Mouse (Mus musculus): ENCODE results near the gene Gm36864. TPM values are rescaled to one million over a fixed set of nuclear protein-coding genes. Genes with fewer than 3 reads are reported as not detected.

The Gm36864 gene
- polyA plus RNA-seq, 1 experiment: not detected

- TF ChIP-seq GATA1 (IDR thresholded peaks at IDR 0.05; ENCODE audit: low read length) (no peak), TAL1 (IDR thresholded peaks at IDR 0.05; ENCODE audit: low read length) (no peak)
- Histone ChIP-seq H3K4me1 (ENCODE audit: control insufficient read depth) (no peaks in the 10 kb centered on the region), H3K4me3 (replicated peaks) (no peak overlapping the region), H3K9me3 (ENCODE audit: control insufficient read depth, low read length) (no peaks in the 10 kb centered on the region), H3K36me3 (ENCODE audit: control insufficient read depth) (no peaks in the 10 kb centered on the region), H3K27me3 (ENCODE audit: control insufficient read depth) (peaks cover 6% of the 10 kb centered on the region)
Observed at GRCm38 (mm10) chr7:44272546-44272945, 36.6 kb downstream of the Gm36864 start.

GRCm38 (mm10) chr7:44273446-44273845 is 37.5 kb downstream of the Gm36864 start:
- H3K4me1 ChIP-seq (ENCODE audit: control insufficient read depth): no peaks in the 10 kb centered on the region
- no peaks in the 10 kb centered on the region for H3K36me3 ChIP-seq (ENCODE audit: control insufficient read depth)
- peaks cover 6% of the 10 kb centered on the region for H3K27me3 ChIP-seq (ENCODE audit: control insufficient read depth)
- TF ChIP-seq TAL1 (IDR thresholded peaks at IDR 0.05; ENCODE audit: low read length): no peak
- H3K9me3 ChIP-seq (ENCODE audit: control insufficient read depth, low read length): no peaks in the 10 kb centered on the region
- no peak overlapping the region for H3K4me3 ChIP-seq (replicated peaks)

GRCm38 (mm10) chr7:44274096-44274495 is 38.1 kb downstream of the Gm36864 start:
- Histone ChIP-seq H3K27me3 (ENCODE audit: control insufficient read depth) (peaks cover 6% of the 10 kb centered on the region), H3K4me3 (replicated peaks) (no peak overlapping the region), H3K4me1 (ENCODE audit: control insufficient read depth) (no peaks in the 10 kb centered on the region), H3K36me3 (ENCODE audit: control insufficient read depth) (no peaks in the 10 kb centered on the region), H3K9me3 (ENCODE audit: control insufficient read depth, low read length) (no peaks in the 10 kb centered on the region)
- TF ChIP-seq GATA1 (IDR thresholded peaks at IDR 0.05; ENCODE audit: low read length) (no peak), TAL1 (IDR thresholded peaks at IDR 0.05; ENCODE audit: low read length) (no peak)

GRCm38 (mm10) chr7:44275546-44275945 is 39.6 kb downstream of the Gm36864 start:
- no peak overlapping the region for H3K4me3 ChIP-seq (replicated peaks)
- no peaks in the 10 kb centered on the region for H3K36me3 ChIP-seq (ENCODE audit: control insufficient read depth)
- peaks cover 6% of the 10 kb centered on the region for H3K27me3 ChIP-seq (ENCODE audit: control insufficient read depth)
- H3K9me3 ChIP-seq (ENCODE audit: control insufficient read depth, low read length): no peaks in the 10 kb centered on the region
- TF ChIP-seq TAL1 (IDR thresholded peaks at IDR 0.05; ENCODE audit: low read length) (no peak), GATA1 (IDR thresholded peaks at IDR 0.05; ENCODE audit: low read length) (no peak)
- H3K4me1 ChIP-seq (ENCODE audit: control insufficient read depth): no peaks in the 10 kb centered on the region

GRCm38 (mm10) chr7:44276461-44277249 is 40.7 kb downstream of the Gm36864 start:
- TF ChIP-seq GATA1 (IDR thresholded peaks at IDR 0.05; ENCODE audit: low read length) (no peak), TAL1 (IDR thresholded peaks at IDR 0.05; ENCODE audit: low read length) (no peak)
- H3K9me3 ChIP-seq (ENCODE audit: control insufficient read depth, low read length): no peaks in the 10 kb centered on the region

GRCm38 (mm10) chr7:44277250-44277622 is 41.3 kb downstream of the Gm36864 start:
- TF ChIP-seq TAL1 (IDR thresholded peaks at IDR 0.05; ENCODE audit: low read length): no peak
- TF ChIP-seq GATA1 (IDR thresholded peaks at IDR 0.05; ENCODE audit: low read length): no peak
- no peaks in the 10 kb centered on the region for H3K4me1 ChIP-seq (ENCODE audit: control insufficient read depth)
- H3K9me3 ChIP-seq (ENCODE audit: control insufficient read depth, low read length): no peaks in the 10 kb centered on the region

More at GRCm38 (mm10) chr7:44276461-44277249, 40.7 kb downstream of the Gm36864 start:
- Histone ChIP-seq H3K27me3 (ENCODE audit: control insufficient read depth) (peaks cover 6% of the 10 kb centered on the region), H3K4me1 (ENCODE audit: control insufficient read depth) (no peaks in the 10 kb centered on the region), H3K4me3 (replicated peaks) (no peak overlapping the region), H3K36me3 (ENCODE audit: control insufficient read depth) (no peaks in the 10 kb centered on the region)

GRCm38 (mm10) chr7:44280959-44281358 is 45.0 kb downstream of the Gm36864 start:
- no peaks in the 10 kb centered on the region; the same call in 1 of the 2 replicates for H3K27me3 ChIP-seq (ENCODE audit: control insufficient read depth)
- H3K36me3 ChIP-seq (ENCODE audit: control insufficient read depth): no peaks in the 10 kb centered on the region
- H3K9me3 ChIP-seq (ENCODE audit: control insufficient read depth, low read length): no peaks in the 10 kb centered on the region
- no peaks in the 10 kb centered on the region for H3K4me1 ChIP-seq (ENCODE audit: control insufficient read depth)
- H3K4me3 ChIP-seq (replicated peaks): no peak overlapping the region
- TF ChIP-seq TAL1 (IDR thresholded peaks at IDR 0.05; ENCODE audit: low read length) (no peak), GATA1 (IDR thresholded peaks at IDR 0.05; ENCODE audit: low read length) (no peak)

More at GRCm38 (mm10) chr7:44277250-44277622, 41.3 kb downstream of the Gm36864 start:
- H3K27me3 ChIP-seq (ENCODE audit: control insufficient read depth): peaks cover 6% of the 10 kb centered on the region
- no peak overlapping the region for H3K4me3 ChIP-seq (replicated peaks)
- no peaks in the 10 kb centered on the region for H3K36me3 ChIP-seq (ENCODE audit: control insufficient read depth)

GRCm38 (mm10) chr7:44281586-44281985 is 45.6 kb downstream of the Gm36864 start:
- H3K9me3 ChIP-seq (ENCODE audit: control insufficient read depth, low read length): no peaks in the 10 kb centered on the region

GRCm38 (mm10) chr7:44287760-44288159 is 51.8 kb downstream of the Gm36864 start:
- TF ChIP-seq GATA1 (IDR thresholded peaks at IDR 0.05; ENCODE audit: low read length) (no peak), TAL1 (IDR thresholded peaks at IDR 0.05; ENCODE audit: low read length) (no peak)
- Histone ChIP-seq H3K36me3 (ENCODE audit: control insufficient read depth) (no peaks in the 10 kb centered on the region), H3K4me3 (replicated peaks) (no peak overlapping the region), H3K4me1 (ENCODE audit: control insufficient read depth) (no peaks in the 10 kb centered on the region), H3K9me3 (ENCODE audit: control insufficient read depth, low read length) (no peaks in the 10 kb centered on the region), H3K27me3 (ENCODE audit: control insufficient read depth) (no peaks in the 10 kb centered on the region)

More at GRCm38 (mm10) chr7:44281586-44281985, 45.6 kb downstream of the Gm36864 start:
- Histone ChIP-seq H3K27me3 (ENCODE audit: control insufficient read depth) (no peaks in the 10 kb centered on the region; the same call in 1 of the 2 replicates), H3K36me3 (ENCODE audit: control insufficient read depth) (no peaks in the 10 kb centered on the region), H3K4me1 (ENCODE audit: control insufficient read depth) (no peaks in the 10 kb centered on the region), H3K4me3 (replicated peaks) (no peak overlapping the region)
- TF ChIP-seq GATA1 (IDR thresholded peaks at IDR 0.05; ENCODE audit: low read length) (no peak), TAL1 (IDR thresholded peaks at IDR 0.05; ENCODE audit: low read length) (no peak)
